Mouse (Mus musculus): Measurements from ENCODE around the gene Efs.

- TF ChIP-seq CTCF (IDR thresholded peaks at IDR 0.05; ENCODE audit: control insufficient read depth, insufficient read depth, low read length) (no peak), POLR2A (IDR thresholded peaks at IDR 0.05; ENCODE audit: borderline replicate concordance, control insufficient read depth, low read depth, low read length) (no peak)
These were observed 48.7 kb downstream of the Efs start, which contains the start of gene Ppp1r3e for GRCm38 (mm10) chr14:54877048-54877715.
